Mouse (Mus musculus) megakaryocyte, embryonic 14.5 days (primary cell): ENCODE results near the gene Ahnak. TPM values are rescaled to one million over a fixed set of nuclear protein-coding genes. Genes with fewer than 3 reads are reported as not detected.
A peak's percentile ranks its signal among the peaks of the same experiment; 100 is the strongest.

Source experiments
- H3K27me3 ChIP-seq: replicated peaks from 2 replicates; pipeline ENCODE3; 2012; ENCODE audit warnings: inconsistent platforms
- H3K36me3 ChIP-seq: replicated peaks from 2 replicates; pipeline ENCODE3; 2012; ENCODE audit warnings: low read length, inconsistent platforms, mixed read lengths
- H3K4me1 ChIP-seq: 2 replicates; pipeline ENCODE4 v1.6.1; 2012; ENCODE audit warnings: inconsistent platforms
- H3K4me3 ChIP-seq: replicated peaks from 2 replicates; pipeline ENCODE3; 2012; ENCODE audit warnings: moderate library complexity, mild to moderate bottlenecking, inconsistent platforms
- H3K9me3 ChIP-seq: 2 replicates; pipeline ENCODE4 v1.6.1; 2012; ENCODE audit warnings: inconsistent platforms
- FLI1 ChIP-seq: IDR thresholded peaks from 2 replicates; pipeline ENCODE4 v1.6.1; 2012; ENCODE audit warnings: low read length, inconsistent platforms, mixed read lengths
- GATA1 ChIP-seq: IDR thresholded peaks from 3 replicates; pipeline ENCODE4 v1.6.1; 2012; ENCODE audit warnings: mixed read lengths, low read length, inconsistent platforms, borderline replicate concordance
- polyA plus RNA-seq: library from polyadenylated mRNA; stranded (reverse); fragments of >175 nt; gene quantifications from 2 replicates; pipeline ENCODE4 v1.2.3, GENCODE M21; 2012; ENCODE audit warnings: low replicate concordance; ENCODE audit not compliant: insufficient read depth

Gene Ahnak
- polyA plus RNA-seq, 1 experiment: 28.7 TPM

DNA sequence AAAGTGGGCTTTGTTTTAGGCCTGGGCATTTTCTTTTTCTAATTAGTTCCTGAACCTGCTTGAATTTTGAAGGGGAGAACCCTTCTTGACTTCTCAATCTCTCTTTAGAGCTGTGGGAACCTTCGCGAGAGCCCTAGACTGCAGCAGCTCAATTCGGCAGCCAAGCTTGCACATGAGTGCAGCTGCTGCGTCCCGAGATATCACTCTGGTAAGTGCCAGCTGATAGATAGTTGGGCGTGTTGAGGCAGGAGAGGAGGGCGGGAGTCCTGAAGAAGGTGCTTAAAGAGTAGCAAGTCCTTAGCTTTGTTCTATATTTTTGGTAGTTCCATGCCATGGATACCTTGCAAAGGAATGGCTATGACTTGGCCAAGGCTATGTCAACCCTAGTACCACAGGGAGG lies 42.2 kb upstream of the Ahnak start:
- H3K4me1 ChIP-seq: peaks cover 47% of the 10 kb centered on the region
- peaks cover 79% of the 10 kb centered on the region for H3K36me3 ChIP-seq
- no peak overlapping the region for H3K4me3 ChIP-seq
- H3K9me3 ChIP-seq: no peaks in the 10 kb centered on the region
- H3K27me3 ChIP-seq: no peaks in the 10 kb centered on the region
- TF ChIP-seq FLI1: no peak
- TF ChIP-seq GATA1: no peak

DNA sequence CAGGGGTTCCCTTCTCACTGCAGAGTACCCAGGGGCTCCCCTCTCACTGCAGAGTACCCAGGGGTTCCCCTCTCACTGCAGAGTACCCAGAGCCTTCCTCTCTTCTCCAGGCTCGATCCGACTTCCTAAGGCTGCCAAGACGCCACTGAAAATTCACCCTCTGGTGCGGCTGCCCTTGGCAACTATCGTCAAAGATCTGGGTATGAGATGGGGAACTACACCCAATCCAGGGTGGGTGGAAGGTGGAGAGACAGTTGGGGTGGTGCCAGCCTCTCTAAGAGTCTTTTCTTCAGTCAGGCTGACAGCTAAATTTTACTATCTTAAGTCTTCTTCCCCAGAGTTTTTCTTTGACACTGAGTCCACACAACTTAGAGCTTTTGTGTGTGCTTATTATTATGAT lies 38.9 kb upstream of the Ahnak start:
- Histone ChIP-seq H3K36me3 (peaks cover 74% of the 10 kb centered on the region), H3K9me3 (no peaks in the 10 kb centered on the region), H3K4me1 (peaks cover 54% of the 10 kb centered on the region), H3K27me3 (no peaks in the 10 kb centered on the region), H3K4me3 (no peak overlapping the region)
- TF ChIP-seq FLI1 (no peak), GATA1 (no peak)

DNA sequence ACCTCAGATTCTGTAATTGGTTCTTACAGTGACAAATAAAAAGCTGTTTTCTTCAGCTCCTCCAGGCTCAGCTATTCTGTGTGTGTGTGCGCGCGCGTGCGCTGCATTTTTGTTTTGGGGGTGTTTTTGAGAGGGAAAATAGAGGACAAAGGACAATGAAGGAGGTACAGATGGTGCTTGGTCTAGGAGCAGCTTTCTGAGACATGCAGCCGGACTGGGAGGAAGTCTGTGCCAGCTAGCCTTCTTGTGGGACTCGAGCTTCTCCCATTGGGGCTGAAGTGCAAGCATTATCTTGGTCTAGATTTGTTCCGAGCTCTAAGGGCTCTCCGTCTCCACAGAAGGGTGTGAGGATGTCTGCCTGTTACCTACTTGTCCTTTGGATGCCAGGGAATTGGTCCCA lies 36.8 kb upstream of the Ahnak start:
- peaks cover 47% of the 10 kb centered on the region for H3K4me1 ChIP-seq
- peak overlapping the region; percentile 96 for H3K4me3 ChIP-seq
- H3K36me3 ChIP-seq: peaks cover 73% of the 10 kb centered on the region
- no peaks in the 10 kb centered on the region for H3K27me3 ChIP-seq
- H3K9me3 ChIP-seq: no peaks in the 10 kb centered on the region
- TF ChIP-seq FLI1: no peak
- TF ChIP-seq GATA1: no peak

DNA sequence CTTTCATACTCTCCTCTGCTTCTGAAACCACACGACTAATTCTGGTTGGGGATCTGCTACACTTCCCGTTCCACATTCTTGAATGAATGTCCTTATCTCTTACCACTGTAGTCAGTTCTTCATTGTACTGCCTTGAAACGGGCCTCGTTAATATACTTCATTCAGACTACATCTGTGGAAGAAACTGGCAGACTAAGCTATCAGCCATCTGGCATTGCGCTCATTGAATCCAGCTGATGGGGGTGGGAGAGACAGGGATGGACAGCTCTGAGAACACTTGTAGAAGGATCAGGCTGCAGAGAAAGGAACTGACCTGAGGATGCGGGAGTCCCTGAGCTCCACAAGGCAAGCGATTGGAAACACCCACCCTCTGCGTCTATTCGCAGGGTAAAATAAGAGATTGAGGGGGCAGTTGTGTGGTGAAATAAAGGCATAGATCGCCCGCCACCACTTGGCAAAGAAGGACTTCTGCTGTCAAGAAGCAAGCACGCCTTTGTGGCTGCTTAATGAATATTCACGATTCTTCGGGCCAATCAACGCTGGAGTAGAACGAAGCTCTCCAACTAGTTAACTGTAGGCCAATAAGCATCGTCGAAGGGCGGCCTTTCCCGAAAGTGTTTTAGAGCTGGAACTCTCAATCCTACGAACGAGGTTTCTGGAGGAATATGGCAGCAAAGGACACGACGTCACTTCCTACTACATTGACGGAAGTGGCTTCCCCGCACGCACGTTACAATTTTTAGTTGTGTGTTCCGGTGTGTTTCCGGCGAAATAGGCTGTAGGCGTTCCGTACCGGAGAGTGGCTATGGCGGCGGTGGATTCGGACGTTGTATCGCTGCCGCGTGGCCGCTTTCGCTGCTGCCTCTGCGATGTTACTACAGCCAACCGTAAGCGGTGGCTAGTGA lies 35.7 kb upstream of the Ahnak start, which contains the start of gene Tut1:
Tut1 (plus strand) TSS at position 713 of the 905 bp plus-strand sequence.
- Histone ChIP-seq H3K36me3 (peaks cover 69% of the 10 kb centered on the region), H3K9me3 (no peaks in the 10 kb centered on the region), H3K4me3 (peak within 1 kb of the TSS; percentile 96), H3K4me1 (peaks cover 47% of the 10 kb centered on the region), H3K27me3 (no peaks in the 10 kb centered on the region)
- TF ChIP-seq GATA1: no peak
- no peak for TF ChIP-seq FLI1

DNA sequence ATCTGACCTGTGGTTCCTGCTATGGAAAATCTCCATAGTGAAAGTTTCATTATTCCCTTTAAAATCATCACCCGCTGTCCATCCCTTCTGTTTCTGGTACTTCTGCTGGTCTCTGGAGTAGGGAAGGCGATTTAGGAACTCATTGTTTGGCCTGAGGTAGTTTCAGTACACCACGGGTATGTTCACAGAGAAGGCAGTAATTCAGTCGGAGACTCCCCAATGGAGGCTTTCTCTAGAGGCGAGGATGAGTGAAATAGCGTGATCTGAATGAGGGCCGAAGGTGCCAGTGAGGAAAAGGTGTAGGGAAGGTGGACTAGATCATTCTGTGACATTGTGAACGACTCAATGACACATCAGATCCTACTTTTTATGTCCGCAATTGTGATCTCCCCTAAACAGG lies 34.9 kb upstream of the Ahnak start:
- H3K36me3 ChIP-seq: peaks cover 69% of the 10 kb centered on the region
- H3K27me3 ChIP-seq: no peaks in the 10 kb centered on the region
- no peaks in the 10 kb centered on the region for H3K9me3 ChIP-seq
- no peak for TF ChIP-seq FLI1
- no peak for TF ChIP-seq GATA1
- H3K4me1 ChIP-seq: peaks cover 47% of the 10 kb centered on the region
- peak overlapping the region; percentile 96 for H3K4me3 ChIP-seq

DNA sequence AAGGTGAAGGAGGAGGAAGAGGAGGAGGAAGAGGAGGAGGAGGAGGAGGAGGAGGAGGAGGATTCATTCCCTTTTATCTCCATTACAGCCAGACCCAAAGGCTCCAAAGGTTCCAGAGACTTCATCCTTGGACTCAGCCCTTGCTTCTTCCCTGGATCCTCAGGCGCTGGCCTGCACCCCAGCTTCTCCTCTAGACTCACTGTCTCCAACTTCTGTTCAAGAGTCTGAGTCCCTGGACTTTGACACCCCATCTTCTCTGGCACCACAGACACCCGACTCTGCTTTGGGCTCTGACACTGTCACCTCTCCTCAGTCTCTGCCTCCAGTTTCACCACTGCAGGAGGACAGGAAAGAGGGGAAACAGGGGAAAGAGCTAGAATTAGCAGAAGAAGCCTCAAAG lies 26.8 kb upstream of the Ahnak start:
- Histone ChIP-seq H3K4me3 (no peak overlapping the region), H3K4me1 (peaks cover 45% of the 10 kb centered on the region), H3K27me3 (no peaks in the 10 kb centered on the region), H3K36me3 (peaks cover 86% of the 10 kb centered on the region), H3K9me3 (no peaks in the 10 kb centered on the region)
- TF ChIP-seq GATA1 (no peak), FLI1 (no peak)

DNA sequence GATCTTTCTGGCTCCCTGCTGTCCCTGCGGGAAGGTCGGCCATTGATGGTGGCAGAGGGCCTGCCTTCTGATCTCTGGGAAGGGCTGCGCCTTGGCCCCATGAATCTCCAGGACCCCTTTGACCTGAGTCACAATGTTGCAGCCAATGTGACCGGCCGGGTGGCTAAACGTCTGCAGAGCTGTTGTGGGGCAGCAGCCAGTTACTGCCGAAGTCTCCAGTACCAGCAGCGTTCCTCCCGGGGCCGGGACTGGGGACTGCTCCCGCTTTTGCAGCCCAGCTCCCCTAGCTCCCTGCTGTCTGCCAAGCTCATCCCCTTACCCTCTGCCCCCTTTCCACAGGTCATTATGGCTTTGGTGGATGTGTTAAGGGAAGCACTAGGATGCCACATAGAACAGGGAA lies 24.0 kb upstream of the Ahnak start:
- H3K9me3 ChIP-seq: no peaks in the 10 kb centered on the region
- peaks cover 53% of the 10 kb centered on the region for H3K4me1 ChIP-seq
- TF ChIP-seq FLI1 (no peak), GATA1 (no peak)
- H3K27me3 ChIP-seq: no peaks in the 10 kb centered on the region
- H3K4me3 ChIP-seq: peak overlapping the region; percentile 18
- H3K36me3 ChIP-seq: peaks cover 78% of the 10 kb centered on the region

DNA sequence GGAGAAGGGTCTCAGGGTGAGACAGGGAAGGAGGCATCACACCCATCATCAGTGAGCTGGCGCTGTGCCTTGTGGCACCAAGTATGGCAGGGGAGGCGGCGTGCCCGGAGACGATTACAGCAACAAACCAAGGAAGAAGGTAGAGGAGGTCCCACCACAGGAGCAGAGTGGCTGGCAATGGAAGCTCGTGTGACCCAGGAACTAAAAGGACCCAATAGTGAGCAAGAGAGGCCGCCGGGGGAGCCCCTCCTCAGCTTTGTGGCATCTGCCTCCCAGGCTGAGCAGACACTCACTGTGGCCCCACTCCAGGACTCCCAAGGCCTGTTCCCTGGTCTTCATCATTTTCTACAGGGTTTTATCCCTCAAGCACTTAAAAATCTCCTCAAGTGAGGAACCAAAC lies 23.3 kb upstream of the Ahnak start:
- H3K4me1 ChIP-seq: peaks cover 51% of the 10 kb centered on the region
- no peaks in the 10 kb centered on the region for H3K27me3 ChIP-seq
- peaks cover 78% of the 10 kb centered on the region for H3K36me3 ChIP-seq
- TF ChIP-seq FLI1 (no peak), GATA1 (no peak)
- H3K4me3 ChIP-seq: peak overlapping the region; percentile 91
- H3K9me3 ChIP-seq: no peaks in the 10 kb centered on the region

DNA sequence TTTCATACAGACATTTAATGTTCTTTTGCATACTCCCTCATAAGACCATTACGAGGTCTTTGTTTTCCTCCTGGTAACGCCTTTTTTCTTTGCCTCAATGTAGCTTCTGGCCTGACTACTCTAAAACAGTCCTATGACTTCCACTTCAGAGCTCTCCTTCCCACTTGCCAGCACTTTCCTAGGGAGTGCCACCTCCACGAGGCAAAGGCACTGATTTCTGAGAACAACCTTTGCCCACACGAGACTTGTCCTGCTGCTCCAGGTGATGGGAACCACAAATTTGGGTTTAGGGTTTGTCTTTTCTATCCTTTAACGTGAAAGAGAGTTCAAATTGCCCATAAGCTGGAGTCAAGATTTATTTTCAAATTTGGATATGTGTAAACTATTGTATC lies 22.9 kb upstream of the Ahnak start:
- TF ChIP-seq GATA1 (no peak), FLI1 (no peak)
- peak overlapping the region; percentile 91 for H3K4me3 ChIP-seq
- H3K27me3 ChIP-seq: no peaks in the 10 kb centered on the region
- H3K9me3 ChIP-seq: no peaks in the 10 kb centered on the region
- H3K4me1 ChIP-seq: peaks cover 52% of the 10 kb centered on the region
- H3K36me3 ChIP-seq: peaks cover 78% of the 10 kb centered on the region

DNA sequence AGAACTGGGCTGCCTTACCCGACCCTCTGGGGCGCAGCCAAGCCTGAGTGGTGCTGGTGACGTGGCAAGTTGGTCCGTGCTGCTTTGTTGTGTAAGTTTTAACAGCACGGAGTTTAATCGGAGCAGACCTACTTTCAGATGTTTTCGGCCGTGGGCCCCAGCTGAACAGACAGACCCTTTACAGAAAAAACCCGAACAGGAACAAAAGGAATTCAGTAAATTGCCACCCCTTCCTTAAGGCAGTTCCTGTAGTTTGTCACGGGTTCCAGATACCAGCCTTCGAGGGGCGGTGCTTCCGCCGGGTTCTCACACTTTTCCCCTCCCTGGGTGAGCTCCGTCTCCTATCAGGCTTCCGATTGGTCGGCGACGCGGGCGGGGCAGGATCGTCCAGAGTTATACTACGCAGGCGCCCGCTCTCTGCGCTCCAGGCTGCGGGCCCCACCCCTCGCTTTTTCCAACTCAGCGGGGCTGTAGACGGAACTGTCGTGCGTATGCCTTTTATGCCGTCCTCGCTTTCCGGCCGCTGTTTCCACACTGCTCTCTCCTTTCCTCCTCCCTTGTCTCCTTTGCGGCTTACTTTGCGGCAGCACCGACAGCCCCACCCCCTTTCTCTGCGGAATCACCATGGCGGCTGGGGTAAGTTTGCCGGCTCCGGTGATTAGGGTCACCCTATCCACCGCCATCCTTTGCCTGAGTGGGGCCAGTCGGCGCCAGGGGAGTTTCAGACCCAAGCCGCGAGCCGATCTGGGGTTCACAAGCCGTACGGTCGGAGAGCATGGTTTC lies 22.3 kb upstream of the Ahnak start, which contains the start of gene Eef1g:
Eef1g (plus strand) TSS at position 452 of the 783 bp plus-strand sequence.
- Histone ChIP-seq H3K4me3 (peak within 1 kb of the TSS; percentile 91), H3K36me3 (peaks cover 78% of the 10 kb centered on the region), H3K27me3 (no peaks in the 10 kb centered on the region), H3K9me3 (no peaks in the 10 kb centered on the region), H3K4me1 (peaks cover 52% of the 10 kb centered on the region)
- TF ChIP-seq FLI1 (0 out of 2 replicates have a peak, but pooled peaks have one; percentile 27), GATA1 (no peak)
